Mouse (Mus musculus) spleen, postnatal 10 days (tissue): ENCODE results near the gene Amph.
"Not testable (repeated sequence)": the region's sequence is repeated elsewhere in the genome, so short reads cannot be mapped to it uniquely, and the experiment has no call there.

ENCODE experiments used
- DNase-seq, 2 experiments: peaks; one replicate each; pipeline ENCODE4 v3.0.0; 2021 to 2022; ENCODE audit warnings: low spot score in 2 of 2

Gene Amph

DNA sequence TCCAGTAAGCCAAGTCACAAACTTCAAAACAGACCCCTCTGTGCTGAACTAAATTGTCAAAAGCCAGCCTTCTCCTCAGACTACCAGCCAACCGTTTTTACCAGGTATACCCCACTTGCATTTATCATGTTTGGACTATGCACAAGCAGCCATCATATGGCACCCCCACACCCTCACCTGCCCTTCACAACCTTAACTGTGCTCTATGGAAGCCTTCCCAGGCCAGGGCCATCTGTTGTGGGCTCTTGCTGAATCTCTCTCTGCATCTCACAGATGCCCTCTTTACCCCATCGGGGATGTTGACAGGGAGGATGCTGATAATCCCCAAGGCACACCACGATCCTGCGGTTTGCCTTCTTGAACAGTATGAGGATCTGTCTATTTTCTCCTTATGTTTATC is 77.9 kb downstream of the Amph start:
- DNase-seq = no peak

DNA sequence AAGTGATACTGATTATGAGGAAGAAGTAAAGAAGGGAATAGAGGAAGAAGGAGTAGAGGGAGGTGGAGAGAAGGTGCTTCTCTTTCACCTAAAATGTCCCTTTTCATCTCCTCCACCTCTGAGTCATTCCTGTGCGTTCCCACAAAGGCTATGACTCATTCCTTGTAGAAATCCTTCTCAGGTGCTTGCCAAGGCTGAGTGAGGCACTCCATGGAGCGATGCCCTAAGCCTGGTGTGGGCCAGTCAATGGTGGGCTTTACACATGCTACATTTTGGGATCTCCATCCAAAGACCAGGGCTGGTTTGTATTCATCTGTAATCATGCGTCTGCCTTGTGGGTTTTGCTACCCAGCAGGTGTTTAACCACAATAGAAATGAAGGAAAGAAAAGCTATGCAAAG is 78.9 kb downstream of the Amph start:
- DNase-seq = no peak

- no peak for DNase-seq
Observed at GRCm38 (mm10) chr13:19027766-19028350, 79.9 kb downstream of the Amph start.

DNA sequence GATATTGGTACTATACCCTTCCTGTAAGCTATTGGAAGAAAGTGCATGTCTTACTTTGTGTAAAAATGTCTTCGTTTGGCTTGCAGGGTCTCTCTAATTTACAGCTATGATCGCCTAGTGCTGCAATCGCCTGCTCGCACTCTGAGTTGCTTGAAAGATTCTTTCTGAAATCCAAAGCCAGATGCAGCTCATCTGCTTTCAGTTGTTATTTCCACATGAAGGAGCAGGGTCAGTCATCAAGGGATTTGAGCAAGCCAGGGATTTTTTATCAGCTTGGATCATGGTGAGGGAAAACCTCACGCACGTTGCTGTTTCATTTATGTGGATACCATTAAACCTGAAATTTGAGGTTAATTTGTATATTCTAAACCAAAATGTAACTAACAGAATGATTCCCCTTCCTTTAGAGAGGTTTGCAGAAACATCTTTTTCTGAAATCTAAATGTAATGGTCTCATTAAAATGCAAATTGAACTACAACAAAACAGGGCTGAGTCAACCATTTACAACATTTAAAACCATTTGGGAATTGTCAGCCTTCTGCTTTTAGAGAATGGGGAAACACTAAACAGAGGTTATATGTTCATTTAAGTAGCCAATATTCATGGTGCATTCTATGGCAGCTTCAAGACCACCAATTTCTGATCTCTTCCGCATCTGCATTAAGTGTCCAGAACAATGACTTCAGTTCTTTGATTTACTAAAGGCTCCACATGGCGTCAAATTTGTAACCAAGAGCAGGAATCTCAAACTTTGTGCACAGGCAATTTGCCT is 84.1 kb downstream of the Amph start:
- no peak for DNase-seq

- DNase-seq = no peak
Observed at GRCm38 (mm10) chr13:19052090-19052489, 104.1 kb downstream of the Amph start.

GRCm38 (mm10) chr13:19054504-19054903 is 106.5 kb downstream of the Amph start:
- no peak for DNase-seq

- DNase-seq = no peak
Observed at GRCm38 (mm10) chr13:19072261-19072660, 124.3 kb downstream of the Amph start.

- DNase-seq = no peak
Observed at GRCm38 (mm10) chr13:19077427-19077826, 129.4 kb downstream of the Amph start.

DNA sequence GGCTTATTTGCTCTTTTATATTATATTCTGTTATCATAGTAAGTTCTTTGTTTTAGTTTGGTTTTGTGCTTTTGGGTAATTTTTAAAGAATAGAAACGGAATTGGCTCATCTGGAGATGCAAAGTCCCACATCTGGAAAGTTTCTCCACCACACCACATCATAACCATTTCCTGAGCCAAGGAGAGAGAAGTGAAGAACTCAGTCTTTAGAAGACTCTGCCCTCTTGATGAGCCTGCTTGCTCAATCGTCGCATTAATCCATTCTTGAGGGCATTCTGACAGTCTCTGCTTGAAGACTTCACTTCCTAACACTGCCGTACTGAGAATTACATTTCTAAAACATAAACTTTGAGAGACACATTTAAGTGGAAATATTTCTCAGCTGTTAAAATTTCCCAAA is 133.9 kb downstream of the Amph start:
- no peak for DNase-seq

GRCm38 (mm10) chr13:19094571-19094970 is 146.6 kb downstream of the Amph start:
- DNase-seq = no peak

DNA sequence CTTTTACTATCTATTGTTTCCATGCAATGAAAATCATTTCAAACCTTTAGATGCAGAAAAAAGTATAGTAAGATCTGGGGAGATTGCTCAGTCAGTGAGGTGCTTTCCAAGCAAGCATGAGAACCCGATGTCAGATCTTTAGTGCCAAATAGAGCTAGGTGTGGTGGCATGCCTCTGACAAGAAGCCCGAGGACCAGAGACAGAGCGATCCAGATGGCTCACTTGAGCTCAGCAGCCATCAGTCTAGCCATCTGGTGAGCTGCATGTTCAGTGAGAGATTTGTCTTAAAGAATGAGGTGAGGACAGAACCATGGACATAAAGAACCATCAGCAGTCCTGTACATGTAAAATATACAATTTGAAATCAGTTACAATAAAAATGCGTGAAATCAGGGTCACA is 149.1 kb downstream of the Amph start:
- DNase-seq = no peak

DNA sequence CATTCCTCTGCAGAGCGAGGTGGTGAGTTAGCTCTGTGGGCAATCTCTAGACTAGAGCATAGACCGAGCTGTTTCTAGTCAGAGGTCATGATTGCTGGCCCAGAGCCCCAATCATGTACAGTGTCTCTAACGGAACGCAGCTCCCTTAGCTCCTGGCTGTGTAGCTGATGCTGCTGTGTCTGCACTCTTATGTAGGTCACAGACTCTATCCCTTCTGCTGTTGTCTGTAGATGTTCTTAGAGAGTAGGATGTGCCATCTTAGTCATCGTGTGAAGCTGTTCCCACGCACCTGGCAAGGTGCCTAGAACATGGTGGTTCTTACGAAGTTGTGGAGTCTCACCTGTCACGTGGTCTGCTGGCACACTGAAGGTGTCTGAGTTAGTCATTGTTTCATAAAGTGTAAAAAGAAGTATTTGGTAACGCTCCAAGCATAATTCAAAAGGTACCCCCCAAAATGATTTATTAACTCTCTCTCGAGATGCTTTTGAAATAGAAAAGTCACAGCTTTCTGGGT is 153.9 kb downstream of the Amph start:
- DNase-seq = no peak

- no peak for DNase-seq
Observed at GRCm38 (mm10) chr13:19106418-19106817, 158.4 kb downstream of the Amph start.

GRCm38 (mm10) chr13:19109331-19109730 is 161.3 kb downstream of the Amph start:
- no peak for DNase-seq

DNA sequence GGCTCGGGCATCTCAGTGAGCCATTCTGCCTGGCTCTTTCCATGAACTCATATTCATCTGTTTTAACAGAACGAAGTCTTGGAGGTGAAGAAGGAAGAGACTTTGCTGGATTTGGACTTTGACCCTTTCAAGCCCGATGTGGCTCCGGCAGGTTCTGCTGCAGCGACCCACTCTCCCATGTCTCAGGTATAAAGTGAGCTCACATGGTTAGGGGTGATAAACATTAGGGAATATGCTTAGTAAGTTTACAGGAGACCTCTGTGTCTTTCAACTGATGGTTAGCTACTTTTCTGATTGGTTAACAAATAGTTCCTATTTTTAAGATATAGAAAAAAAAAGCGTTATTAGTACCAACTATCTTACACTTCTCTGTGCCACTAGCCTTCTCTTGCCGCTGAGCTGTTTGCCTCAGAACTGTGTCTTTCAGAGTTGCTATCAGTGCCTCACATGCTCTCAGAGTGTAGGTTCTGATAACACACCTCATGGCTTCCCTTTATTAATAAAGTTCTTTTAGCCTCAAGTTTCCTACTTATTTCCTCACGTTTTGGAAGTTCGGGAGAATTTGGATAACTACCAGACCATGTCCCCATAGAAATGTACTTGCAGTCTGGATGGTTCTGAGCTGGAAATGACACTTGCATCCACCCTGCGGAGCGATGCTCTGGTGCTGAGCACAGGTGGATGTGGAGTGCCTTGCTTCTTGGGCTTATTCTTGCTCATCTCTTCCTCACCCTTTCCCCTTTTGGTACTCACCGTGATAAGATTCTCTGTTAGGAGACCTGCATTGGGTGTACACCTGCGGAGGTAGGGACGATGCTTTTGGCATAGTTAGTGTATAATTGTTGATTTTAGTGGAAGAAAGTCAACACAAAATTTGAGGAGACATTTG is 165.3 kb downstream of the Amph start:
- no peak for DNase-seq

DNA sequence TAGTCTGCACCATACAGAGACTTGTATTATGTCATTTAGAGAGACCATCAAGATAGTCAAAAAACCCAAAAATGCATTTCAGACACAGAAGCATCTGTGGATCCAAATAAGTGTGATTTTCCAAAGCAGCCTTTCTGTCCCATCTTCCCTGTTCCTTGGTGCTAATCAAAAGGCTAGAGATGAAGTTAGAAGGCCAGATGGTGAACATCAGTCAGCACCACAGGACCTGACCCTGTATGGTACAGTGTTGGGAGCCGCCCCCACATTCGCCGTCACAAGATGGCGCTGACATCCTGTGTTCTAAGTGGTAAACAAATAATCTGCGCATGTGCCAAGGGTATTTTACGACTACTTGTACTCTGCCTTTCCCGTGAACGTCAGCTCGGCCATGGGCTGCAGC is 166.8 kb downstream of the Amph start:
- not testable (repeated sequence) for DNase-seq

DNA sequence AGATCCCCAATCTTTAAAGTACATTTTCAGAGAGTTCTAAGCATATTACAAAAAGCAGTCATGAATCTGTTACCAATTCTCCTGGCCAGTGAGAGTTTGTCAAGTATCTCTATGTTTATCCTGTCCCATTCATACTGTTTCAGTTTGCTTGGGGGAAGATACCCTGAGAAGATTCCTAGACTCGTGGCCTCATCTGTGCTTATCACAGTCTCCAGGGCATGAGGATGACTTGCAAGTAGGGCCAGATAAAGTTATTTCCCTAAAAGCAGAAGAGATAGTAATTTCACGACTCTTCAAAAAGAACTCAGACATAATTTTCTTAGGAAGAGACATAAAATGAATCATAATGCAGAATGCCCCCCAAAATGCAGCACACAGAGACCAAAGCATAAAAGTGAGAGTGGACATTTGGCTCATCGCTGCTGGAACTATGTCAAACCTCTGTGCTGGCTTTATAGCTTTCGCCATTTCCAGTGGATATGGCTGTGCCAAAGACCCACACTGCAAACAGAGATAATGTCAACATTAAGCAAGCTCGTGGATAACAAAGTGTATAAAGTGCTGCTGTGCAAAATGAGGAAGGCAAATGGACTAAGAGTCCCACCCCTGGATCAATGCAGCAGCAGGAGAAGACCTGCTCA is 179.0 kb downstream of the Amph start:
- DNase-seq = no peak

GRCm38 (mm10) chr13:19133833-19134232 is 185.8 kb downstream of the Amph start:
- peak in 1 of 2 experiments; percentile 55 for DNase-seq

DNA sequence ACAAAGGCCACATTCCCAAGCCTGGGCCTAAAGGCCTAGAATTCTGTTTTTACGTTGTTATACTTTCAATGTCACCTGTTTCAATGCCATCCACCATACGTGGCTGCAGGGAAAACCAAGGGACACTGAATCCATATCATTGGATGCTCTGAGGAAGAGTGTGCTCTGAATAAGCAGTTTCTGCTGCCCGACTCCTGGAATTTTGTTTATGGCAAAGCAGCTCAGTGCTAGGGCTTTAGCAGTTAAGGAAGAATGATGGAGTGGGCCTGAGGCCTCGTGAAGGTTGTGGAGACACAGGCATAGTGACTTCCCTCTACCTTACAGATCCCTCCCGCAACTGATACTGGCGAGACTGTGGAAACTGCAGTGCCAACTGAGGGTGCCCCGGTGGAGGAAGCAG is 189.2 kb downstream of the Amph start:
- no peak for DNase-seq

DNA sequence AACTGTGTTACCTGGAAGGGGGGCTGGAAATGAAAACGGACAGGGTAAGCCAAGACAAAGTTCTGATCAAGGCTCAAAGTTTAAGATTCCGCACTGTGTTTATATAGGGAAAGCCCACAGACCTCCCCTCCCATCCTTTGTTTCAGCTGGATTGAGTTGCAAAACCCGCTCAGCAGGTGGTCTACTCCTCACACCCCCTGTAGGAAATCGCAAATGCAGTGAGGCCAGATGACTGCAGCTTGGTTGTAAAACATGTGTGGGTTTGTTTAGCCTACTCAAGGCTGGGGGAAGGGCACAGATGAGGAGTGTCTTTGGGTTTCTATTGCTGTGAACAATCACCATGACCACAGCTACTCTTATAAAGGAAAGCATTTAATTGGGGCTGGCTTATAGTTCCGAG is 189.9 kb downstream of the Amph start:
- no peak for DNase-seq

DNA sequence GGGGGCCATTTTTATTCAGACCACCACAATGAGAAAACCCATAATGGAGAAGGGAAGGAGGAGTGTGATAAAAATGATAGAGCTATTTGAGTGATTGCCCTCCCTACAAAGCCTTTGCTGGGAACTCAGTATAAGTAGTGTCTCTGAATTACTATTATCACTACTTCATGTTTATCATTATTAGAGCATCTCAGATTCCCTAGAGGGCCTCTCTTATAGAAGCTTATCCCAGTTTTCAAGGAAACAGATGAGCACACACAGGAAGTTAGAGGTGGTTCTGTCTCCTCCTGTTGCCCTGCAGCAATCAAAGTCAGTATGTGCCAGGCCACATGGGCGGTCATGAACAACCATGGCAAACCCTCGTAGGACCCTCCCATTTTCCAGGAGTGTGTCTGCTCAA is 190.5 kb downstream of the Amph start:
- no peak for DNase-seq

GRCm38 (mm10) chr13:19139104-19139503 is 191.1 kb downstream of the Amph start:
- DNase-seq = no peak
